Mouse (Mus musculus): ENCODE data around the gene Bad. TPM values are rescaled to one million over a fixed set of nuclear protein-coding genes. Genes with fewer than 3 reads are reported as not detected.

Gene Bad
- 80.9 and 93.8 TPM in 2 replicates for polyA plus RNA-seq (2012; rRNA removed; ENCODE audit: low replicate concordance)

DNA sequence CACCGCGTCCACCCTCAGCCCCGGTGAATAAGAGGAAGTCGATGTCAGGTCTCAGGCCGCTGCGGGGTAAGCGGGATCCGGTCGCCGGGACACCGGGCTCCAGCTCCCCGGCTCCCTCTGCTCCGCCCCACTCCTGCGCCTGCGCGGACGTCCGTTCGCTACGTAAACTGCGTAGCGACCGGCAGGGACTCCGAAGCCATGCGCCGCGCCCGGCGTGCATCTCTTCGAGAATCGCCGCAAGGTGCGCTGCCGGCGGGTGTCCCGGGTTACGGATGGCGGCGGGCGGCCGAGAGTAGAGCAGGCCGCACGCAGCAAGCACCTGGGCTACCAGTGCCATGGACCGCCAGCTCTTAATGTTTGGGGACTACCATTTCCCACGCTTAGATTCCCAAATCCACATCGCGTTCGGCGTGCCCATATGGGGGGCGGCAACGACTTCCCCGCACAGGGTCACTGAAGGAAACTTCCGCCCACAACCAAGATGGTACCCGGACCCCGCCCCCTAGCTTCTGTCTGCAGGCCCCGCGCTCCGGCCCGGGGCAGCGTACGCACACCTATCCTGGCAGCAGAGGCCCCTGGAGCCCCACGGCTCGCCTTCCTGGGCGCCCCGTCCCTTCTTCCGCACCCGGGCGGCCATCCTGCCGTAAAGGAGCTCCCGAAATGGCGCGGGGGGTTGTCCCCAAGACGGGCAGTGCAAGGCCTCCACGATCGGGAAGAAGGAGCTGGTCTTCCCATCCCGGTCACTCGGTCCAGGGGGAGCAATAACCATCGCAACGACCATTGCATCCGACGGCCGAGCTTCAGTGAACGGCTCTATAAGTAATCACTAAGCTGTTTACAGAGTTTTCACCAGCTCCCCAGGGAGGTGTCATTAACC lies at the start of gene Bad:
Gene Bad (plus strand): TSS at position 490 of the 877 bp plus-strand sequence.

DNA sequence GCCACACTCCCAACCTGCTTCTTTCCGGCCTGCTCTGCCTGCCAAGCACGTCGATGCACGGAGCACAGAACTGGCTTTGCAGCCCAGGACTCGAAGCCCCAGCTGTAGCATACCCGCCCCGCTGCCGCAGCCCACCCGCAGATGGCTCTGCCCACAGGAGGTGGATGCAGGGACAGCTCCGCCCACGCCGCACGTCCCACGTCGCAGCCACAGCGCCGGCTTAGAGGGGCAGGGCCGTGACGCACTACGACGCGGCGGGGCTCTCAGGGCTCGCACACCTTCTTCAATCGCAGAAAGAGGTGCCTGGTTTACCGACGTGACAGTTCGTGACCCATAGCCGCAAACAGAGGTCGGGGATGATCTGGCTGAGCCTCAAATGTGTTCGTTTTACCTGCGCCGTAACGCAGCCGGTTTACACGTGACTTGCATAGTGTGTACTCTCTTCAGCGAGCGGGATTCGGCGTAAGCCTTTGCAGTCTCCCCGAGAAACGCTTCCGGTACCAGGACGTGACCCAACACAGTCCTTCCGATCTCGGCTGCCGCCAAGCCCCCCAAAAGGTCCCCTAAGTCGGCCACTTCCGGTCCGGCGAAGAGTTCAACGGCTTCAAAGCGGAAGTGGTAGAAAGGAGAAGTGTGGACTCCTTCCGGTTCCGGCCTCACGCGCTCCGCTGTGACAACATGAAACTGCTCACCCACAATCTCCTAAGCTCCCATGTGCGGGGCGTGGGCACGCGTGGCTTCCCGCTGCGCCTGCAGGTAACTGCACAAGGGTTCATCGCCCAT lies 32.0 kb upstream of the Bad start, which contains the start of the genes Trmt112 and Prdx5:
Gene Trmt112 (plus strand): TSS at position 192 of the 783 bp plus-strand sequence.
Gene Prdx5 (minus strand): TSS at position 600 of the 783 bp plus-strand sequence.

DNA sequence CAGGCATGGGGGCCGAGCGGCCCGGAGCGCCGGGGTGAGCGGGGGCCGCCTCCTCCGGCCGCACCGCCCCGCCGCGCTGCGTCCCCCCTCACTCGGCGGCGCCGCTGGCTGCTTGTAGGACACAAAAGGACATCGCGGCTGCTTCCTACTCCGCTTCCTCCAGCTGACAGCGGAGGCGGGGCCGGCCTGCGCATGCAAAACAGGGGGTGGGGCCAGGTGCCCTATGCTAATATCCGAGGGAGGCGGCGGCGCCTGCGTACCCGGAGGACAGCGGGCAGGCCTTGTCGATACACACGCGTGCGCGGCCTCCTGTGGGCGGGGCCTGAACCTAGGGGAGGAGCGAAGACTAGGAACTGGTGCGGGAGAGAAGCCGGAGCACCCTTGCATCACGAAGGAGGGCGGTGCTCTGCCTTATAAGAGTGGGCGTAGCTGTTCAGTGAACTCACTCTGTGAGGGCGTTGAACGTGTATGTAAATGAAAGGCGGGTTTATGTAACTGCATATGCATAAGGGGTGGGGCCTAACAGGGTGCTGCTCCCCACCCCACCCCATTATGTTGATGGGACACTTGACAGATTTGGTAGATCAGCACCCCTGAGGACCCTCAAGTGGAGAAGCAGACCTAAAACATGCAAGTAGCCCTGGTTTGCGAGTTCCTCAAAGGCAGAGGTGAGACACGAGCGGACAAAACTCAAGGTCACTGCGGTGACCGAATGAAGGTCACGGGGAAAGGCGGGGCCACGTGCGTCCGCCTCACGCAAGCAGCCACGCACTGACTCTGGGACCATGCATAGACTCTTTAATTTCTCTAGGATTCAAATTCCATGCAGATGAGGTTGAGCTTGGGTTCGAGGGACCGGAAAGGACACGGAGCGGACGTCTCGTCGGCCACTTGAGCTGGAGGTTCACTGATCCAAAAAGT lies 19.8 kb upstream of the Bad start, which contains the start of gene Esrra:
Gene Esrra (minus strand): TSS at position 167 of the 921 bp plus-strand sequence.

GRCm38 (mm10) chr19:6925307-6925573 lies 16.4 kb upstream of the Bad start, which contains the start of gene Catsperz:
Catsperz (minus strand) TSS chr19:6925380.

GRCm38 (mm10) chr19:6934195-6934977 lies 7.3 kb upstream of the Bad start, which contains the start of gene Kcnk4:
Kcnk4 (minus strand) TSS chr19:6934515.

DNA sequence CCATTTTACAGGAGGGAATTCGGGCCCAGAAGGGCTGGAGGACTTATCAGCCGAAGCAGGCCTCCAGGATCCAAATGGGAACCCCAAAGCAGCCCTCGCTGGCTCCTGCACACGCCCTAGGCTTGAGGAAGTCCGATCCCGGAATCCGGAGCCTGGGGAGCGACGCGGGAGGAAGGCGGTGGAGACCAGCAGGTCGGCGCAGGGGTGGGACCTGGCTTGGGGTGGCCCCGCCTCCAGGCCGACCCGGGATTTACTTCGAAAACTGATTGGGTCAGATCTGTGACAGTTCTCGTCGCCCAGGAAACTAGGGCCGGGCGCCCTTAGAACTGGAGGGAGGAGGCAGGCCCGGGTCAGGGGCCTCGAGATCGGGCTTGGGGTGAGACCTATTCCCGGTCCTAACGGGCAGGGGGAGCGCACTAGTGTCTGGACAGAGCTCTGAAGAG lies 609 bp downstream of the Bad start, which contains the start of gene Gpr137:
Gene Gpr137 (minus strand): TSS at position 232 of the 443 bp plus-strand sequence.

GRCm38 (mm10) chr19:6974211-6975205 lies 32.8 kb downstream of the Bad start, which contains the start of gene Ppp1r14b:
Ppp1r14b (plus strand) TSS chr19:6974968.

DNA sequence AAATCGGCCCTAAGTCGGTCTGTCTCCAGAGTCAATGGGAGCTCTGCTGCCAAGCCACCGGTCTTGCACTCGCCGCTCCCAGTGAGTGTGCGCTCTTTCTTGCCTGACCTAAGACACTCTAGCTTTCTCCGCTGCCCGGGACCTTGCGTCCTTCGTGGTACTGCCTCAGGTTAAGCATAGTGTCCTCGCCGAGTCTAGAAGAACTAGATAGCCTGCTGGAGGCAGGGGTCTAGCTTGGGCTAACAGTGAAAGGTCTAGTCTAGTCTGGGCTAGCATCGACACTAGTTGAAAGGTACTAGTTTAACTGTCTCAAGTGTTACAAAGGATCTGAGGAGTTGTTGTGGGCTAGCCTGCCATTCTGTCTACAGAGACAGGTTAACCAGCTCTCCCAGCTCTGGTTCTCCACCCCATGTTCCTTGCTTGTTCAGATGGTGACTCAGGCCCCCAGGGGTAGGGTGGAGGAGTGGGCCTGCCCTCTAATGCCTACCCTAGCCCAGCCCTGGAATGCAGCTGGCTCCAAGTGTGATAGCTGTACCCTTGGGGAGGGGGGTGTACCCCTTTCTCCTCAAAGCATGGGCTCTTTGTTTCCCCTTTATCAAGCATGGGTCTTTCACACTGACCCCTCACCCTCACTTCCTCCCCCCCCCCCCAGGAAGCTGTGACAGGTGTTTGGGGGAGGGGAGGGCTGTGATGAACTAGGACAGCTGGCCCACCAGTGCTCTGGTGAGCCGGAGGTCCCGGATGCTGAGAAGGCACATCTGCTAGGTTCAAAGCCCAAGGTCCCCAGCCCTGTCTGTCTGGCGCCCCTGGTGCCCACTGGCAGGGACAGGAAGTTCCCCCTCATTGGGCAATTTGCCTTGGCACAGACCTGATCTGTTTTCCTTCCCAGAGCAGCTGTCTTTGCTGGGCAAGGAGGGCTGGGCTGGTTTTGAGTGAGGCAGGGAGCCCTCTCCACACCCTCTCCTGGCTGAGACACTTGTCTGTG lies 34.2 kb downstream of the Bad start, which contains the start of gene Plcb3:
Gene Plcb3 (minus strand): TSS at position 934 of the 985 bp plus-strand sequence.

GRCm38 (mm10) chr19:6980381-6981093 lies 38.9 kb downstream of the Bad start, which contains the start of gene Fkbp2:
Fkbp2 (minus strand) TSS chr19:6980501.

GRCm38 (mm10) chr19:6987061-6987903 lies 45.6 kb downstream of the Bad start, which contains the start of gene Vegfb:
Vegfb (minus strand) TSS chr19:6987651.

DNA sequence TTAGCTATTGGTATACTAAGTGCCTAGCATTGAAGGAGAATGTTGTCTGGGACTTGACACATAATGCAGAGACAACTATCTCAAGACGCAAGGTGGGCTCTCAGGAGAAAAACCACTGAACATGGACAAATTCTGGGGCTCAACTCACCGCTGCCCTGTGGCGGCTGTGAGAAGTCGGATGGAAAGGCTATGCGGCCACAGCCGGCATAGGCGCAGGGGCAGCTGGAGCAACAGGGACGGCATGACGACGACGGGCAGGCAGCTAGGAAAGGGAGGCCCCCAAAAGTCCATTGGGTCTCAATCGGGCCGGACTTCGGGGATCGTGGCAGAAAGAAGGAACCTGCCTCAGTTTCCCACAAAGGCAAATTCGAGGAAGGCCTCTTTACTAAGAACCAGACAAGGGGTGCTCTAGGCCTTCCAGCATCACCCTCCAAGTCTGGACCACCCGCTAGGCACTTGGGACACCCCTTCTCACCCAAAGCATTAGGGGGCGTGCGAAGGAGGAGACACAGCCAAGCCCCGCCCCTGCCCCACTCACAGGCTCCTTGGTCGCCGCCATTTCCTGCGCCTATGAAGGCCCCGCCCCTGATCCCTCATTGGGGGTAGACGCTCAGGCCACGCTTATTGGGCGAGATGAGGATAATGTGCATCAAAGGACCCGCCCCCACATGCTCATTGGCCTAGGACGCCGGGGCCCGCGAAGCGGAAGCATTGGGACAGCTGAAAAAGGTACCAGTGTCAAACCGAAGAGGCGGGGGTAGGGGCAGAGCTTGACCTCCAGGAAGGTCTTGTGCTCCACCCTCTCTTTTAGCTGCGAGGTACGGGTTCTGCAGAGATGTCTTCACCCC lies 50.6 kb downstream of the Bad start, which contains the start of gene Dnajc4:
Gene Dnajc4 (minus strand): TSS at position 562 of the 848 bp plus-strand sequence.

GRCm38 (mm10) chr19:6996006-6996405 lies 54.3 kb downstream of the Bad start, which contains the start of the genes Nudt22 and Trpt1:
Nudt22 (minus strand) TSS chr19:6996117.
Trpt1 (plus strand) TSS chr19:6996131.

